Mouse (Mus musculus): ENCODE measurements at regions not wholly inside any gene's neighbourhood (a gene's known extent, or its start where the extent isn't known, plus 50 kb on each side); places are given as distances from the start of the nearest gene placed in this dataset.
A peak's percentile ranks its signal among the peaks of the same experiment; 100 is the strongest.

- peak; percentile 97 to 98 for DNase-seq
Measured at GRCm38 (mm10) chr14:72371702-72372277, 119.8 kb downstream of the Gm9195 start.

- DNase-seq: no peak
Measured at GRCm38 (mm10) chr14:72360829-72361520, 130.7 kb downstream of the Gm9195 start.

GRCm38 (mm10) chr14:72360181-72360580 is 131.5 kb downstream of the Gm9195 start:
- DNase-seq: peak; percentile 84 to 85

- DNase-seq: no peak
Measured at GRCm38 (mm10) chr14:72357915-72358314, 133.7 kb downstream of the Gm9195 start.

- DNase-seq: peak; percentile 36 to 44
Measured at GRCm38 (mm10) chr14:72342181-72342580, 149.5 kb downstream of the Gm9195 start.

- no peak for DNase-seq
Measured at GRCm38 (mm10) chr14:72341590-72342154, 150.0 kb downstream of the Gm9195 start.

GRCm38 (mm10) chr14:72338046-72338445 is 153.6 kb downstream of the Gm9195 start:
- no peak for DNase-seq

- peak; percentile 36 to 70 for DNase-seq
Measured at GRCm38 (mm10) chr14:72303856-72304255, 187.8 kb downstream of the Gm9195 start.

- peak; percentile 59 to 76 for DNase-seq
Measured at GRCm38 (mm10) chr14:72300026-72300425, 191.6 kb downstream of the Gm9195 start.

- peak in 1 of 2 experiments; percentile 11 for DNase-seq
Measured at GRCm38 (mm10) chr14:72294631-72295030, 197.0 kb downstream of the Gm9195 start.

- peak in 1 of 2 experiments; percentile 28 for DNase-seq
Measured at GRCm38 (mm10) chr14:72293677-72294387, 197.8 kb downstream of the Gm9195 start.

GRCm38 (mm10) chr14:72292656-72293299 is 198.9 kb downstream of the Gm9195 start:
- peak; percentile 38 to 45 for DNase-seq

- DNase-seq: no peak
Measured at GRCm38 (mm10) chr14:72277309-72277708, 214.3 kb downstream of the Gm9195 start.

- DNase-seq: no peak
Measured at GRCm38 (mm10) chr14:72259255-72259654, 232.4 kb downstream of the Gm9195 start.

GRCm38 (mm10) chr14:72241872-72242271 is 249.8 kb downstream of the Gm9195 start:
- no peak for DNase-seq

- DNase-seq: peak in 1 of 2 experiments; percentile 33
Measured at GRCm38 (mm10) chr14:72240272-72240671, 251.4 kb downstream of the Gm9195 start.

GRCm38 (mm10) chr14:72238344-72238743 is 253.3 kb downstream of the Gm9195 start:
- no peak for DNase-seq

- peak; percentile 86 to 91 for DNase-seq
Measured at GRCm38 (mm10) chr14:72234234-72235075, 257.2 kb downstream of the Gm9195 start.

- peak; percentile 54 to 66 for DNase-seq
Measured at GRCm38 (mm10) chr14:72227853-72228252, 263.8 kb downstream of the Gm9195 start.

- peak in 1 of 2 experiments; percentile 3 for DNase-seq
Measured at GRCm38 (mm10) chr14:72227441-72227840, 264.2 kb downstream of the Gm9195 start.

- peak in 1 of 2 experiments; percentile 21 for DNase-seq
Measured at GRCm38 (mm10) chr14:72226946-72227345, 264.7 kb downstream of the Gm9195 start.

GRCm38 (mm10) chr14:72222836-72223235 is 268.8 kb downstream of the Gm9195 start:
- DNase-seq: no peak

All from cerebellum, postnatal 14 days (tissue).